Mouse (Mus musculus): Measurements from ENCODE around the gene Btk.
"Not testable (repeated sequence)": the region's sequence is repeated elsewhere in the genome, so short reads cannot be mapped to it uniquely, and the experiment has no call there.

Gene Btk

DNA sequence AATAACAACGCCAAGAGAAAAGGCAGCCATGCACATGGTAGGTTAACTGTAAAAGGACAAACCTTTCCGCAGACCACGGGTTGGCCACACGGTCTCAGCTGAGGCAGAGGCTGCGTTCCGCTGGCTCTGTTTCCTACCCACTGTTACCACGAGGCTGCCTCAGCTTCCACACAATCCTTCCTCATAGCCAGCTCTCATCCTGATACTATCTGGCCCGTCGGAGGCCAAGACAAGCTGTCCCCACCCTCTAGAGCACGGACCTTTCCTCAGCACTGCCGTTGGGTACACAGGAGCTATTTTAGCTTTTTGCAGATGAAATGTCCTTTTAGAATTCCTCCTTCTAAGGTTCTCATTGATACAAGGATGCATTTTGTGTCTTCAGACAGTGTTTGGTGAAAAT is 1.1 kb downstream of the Btk start:
- no peak for DNase-seq (ENCODE audit: low read depth, low spot score)

DNA sequence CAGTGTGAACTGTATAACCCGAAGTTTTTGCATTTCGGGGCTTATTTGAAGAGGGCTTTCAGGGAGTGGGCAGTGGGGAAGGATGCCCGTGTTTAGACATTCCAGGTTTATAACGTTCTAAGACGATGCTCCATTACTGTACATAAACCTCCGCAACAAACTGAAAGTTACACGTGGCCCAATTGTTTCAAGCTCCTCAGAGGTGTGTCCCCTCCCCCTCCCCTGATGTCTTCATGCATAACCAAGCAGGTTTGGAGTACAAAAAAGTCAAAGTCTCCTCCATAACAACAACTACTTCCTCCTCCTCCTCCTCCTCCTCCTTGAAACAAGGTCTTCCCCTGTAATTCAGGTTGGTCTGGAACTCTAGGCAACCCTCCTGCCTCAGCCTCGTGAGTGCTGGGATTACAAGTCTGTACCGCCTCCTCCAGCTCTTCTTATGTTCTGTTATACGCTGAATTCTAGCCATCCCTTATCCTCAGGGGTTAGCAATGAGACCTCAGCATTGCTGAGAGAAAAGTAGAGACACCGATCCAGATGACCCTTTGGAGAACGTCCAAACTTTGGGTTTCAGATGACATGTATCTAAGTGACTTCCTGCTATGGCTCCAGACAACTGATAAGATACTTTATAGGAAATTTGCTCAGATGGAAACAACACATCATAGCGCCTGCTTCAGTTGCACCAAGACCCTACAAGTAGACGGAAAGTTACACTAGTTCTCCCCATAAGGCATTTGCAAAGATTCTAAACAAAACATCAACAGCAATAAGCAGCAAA is 2.7 kb downstream of the Btk start:
- no peak for DNase-seq (ENCODE audit: low read depth, low spot score)

GRCm38 (mm10) chrX:134577896-134578295 is 5.5 kb downstream of the Btk start:
- no peak for DNase-seq (ENCODE audit: low read depth, low spot score)

GRCm38 (mm10) chrX:134566536-134567222 is 16.7 kb downstream of the Btk start:
- DNase-seq (ENCODE audit: low read depth, low spot score) = no peak

- no peak for DNase-seq (ENCODE audit: low read depth, low spot score)
Observed at GRCm38 (mm10) chrX:134564326-134564725, 19.0 kb downstream of the Btk start.

DNA sequence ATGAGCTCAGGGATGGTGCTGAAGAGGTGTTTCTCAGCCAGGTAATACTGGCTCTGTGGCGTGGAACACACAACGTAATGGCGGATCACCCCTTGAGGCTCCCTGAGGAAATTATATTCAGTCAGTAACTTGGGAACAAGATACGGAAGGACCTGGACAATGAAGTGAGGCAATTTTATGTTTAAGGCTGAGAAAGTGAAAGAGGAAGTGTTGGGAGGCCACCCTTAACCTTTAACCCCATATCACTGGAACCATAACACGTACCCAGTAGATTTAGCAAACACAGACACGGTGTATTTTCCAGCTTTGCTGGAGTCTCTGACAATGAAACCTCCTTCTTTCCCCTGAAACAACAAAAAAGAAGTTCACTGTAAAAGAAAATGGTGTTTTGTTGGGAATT is 28.9 kb downstream of the Btk start:
- no peak for DNase-seq (ENCODE audit: low read depth, low spot score)

- DNase-seq (ENCODE audit: low read depth, low spot score) = no peak
Observed at GRCm38 (mm10) chrX:134553326-134553725, 30.0 kb downstream of the Btk start.

DNA sequence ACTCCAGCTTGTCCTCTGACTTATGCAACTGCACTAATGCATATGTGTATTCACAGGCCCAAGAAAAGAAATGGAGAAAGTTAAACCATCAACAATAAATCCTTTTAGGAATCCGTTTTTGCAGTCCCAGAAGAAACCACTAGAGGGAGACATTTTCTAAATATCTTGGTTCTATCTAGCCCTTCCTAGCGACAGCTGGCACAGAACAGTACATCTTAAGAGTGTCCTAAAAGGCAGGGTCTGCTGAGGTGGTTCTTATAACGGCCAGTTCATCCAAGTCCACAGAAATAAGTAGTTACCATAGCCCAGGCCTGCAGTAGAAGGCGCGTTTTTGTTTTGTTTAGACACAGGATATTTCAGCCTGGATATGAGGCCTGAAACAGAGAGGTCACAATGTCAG is 32.5 kb downstream of the Btk start:
- DNase-seq (ENCODE audit: low read depth, low spot score) = peak; percentile 48

- no peak for DNase-seq (ENCODE audit: low read depth, low spot score)
Observed at GRCm38 (mm10) chrX:134547330-134547729, 36.0 kb downstream of the Btk start.

DNA sequence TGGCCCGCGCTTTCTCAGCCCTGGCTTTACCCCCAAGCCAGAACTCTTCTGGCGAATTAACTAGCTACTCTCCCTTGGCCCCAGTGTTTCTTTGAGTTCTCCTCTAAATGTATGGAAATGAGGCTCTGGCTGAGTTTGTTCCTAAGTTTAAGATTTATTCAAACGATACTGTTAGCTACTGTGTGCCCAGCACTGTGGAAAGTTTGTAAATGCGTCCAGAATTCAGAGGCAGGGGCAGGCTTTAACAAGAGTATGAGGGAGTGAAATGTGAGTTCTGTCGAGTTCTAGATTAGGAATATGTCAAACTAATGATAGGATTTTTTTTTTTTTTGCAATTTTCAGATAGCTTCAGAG is 41.4 kb downstream of the Btk start:
- no peak for DNase-seq (ENCODE audit: low read depth, low spot score)

DNA sequence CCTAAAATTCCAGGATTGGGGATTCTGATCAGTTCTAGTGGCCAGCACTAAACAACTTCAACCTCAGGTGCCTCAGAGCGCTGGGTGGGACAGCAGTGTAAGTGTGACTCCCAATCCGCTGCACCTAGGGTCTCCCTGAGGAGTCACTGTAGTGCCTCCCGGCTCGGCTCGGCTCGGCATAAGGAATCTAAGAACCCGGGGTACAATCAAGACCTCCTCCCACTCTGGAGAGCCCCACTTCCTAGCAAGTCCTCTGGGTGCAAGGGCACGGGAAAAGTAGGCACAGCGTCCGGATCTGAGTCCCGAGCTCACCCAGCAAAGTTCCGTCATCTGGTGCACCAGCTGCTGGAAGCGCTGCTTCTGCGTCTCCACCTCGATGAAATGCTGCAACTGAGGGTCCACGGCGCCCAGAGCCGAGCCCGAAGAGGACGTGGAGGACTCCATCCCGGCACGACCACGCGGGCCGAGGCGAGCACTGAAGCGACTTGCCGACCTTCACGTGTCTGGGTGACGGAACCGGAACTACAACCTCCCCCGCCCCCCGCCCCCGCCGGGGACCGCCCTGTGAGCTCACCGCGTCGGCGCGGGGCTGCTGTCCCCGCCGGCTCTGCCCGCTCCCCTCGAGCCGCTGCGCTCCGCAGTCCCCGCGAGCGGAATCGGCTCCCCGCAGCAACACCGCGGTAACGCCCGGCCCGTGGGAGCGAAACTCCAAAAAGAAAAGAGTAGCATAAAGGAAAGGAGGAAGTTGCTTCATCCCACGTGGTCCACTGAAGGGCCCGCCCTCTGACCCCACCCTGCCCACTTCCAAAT is 42.0 kb downstream of the Btk start, which contains the start of gene Timm8a1:
Gene Timm8a1 (minus strand): TSS at position 721 of the 810 bp plus-strand sequence.
- no peak for DNase-seq (ENCODE audit: low read depth, low spot score)

DNA sequence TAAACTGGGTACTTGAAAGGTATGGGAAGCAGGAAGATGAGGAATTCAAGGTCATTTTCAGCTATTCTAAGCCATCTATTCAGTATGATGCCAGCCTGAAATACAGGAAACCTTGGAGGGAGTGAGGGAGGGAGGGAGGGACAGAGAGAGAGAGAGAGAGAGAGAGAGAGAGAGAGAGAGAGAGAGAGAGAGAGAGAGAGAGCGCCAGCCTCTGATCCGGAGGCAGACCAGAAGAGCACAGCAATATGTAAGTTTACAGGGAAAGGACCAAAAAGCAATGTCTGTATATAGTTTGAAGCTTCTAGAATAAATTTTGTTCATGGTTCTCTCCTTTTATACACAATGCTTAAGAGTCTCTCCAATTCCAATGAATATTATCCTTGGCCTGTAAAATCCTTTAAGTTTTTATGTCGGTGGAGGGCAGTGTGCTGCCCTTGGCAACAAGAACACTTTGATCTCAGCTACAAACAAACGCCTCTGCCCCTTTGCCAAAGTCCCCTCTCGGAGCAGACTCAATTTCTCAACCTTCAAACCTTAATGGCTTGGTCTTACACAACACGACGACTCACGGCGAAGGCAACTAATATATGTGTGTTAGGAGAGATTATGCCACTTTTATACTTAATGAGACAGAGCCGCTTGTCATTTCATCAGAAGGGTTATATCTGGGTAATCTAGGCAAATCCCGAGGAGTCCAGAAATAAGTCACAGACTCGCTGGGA is 42.8 kb downstream of the Btk start:
- DNase-seq (ENCODE audit: low read depth, low spot score) = no peak

- not testable (repeated sequence) for DNase-seq (ENCODE audit: low read depth, low spot score)
Observed at GRCm38 (mm10) chrX:134539795-134540194, 43.6 kb downstream of the Btk start.

GRCm38 (mm10) chrX:134533346-134533745 is 50.0 kb downstream of the Btk start:
- no peak for DNase-seq (ENCODE audit: low read depth, low spot score)

DNA sequence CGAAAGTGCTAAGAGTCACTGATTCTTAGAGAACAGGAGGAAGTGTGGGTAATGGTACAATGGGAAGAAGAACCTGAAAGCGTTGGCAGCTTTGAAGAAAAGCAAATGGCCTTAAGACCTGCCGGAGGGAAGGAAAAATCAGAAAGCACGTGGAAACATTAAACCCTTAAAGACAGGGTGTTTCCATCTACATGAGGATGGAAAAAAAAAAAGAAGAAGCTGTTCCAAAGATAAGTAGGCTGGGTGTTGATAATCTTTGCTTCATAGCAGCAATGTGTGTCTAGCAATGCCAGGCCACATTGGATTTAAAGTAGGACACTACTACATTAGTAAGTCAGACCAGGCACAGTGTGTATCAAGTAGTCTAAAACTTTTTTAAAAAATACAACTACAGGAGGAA is 58.1 kb downstream of the Btk start:
- DNase-seq (ENCODE audit: low read depth, low spot score) = no peak

- no peak for DNase-seq (ENCODE audit: low read depth, low spot score)
Observed at GRCm38 (mm10) chrX:134523772-134524171, 59.6 kb downstream of the Btk start.

DNA sequence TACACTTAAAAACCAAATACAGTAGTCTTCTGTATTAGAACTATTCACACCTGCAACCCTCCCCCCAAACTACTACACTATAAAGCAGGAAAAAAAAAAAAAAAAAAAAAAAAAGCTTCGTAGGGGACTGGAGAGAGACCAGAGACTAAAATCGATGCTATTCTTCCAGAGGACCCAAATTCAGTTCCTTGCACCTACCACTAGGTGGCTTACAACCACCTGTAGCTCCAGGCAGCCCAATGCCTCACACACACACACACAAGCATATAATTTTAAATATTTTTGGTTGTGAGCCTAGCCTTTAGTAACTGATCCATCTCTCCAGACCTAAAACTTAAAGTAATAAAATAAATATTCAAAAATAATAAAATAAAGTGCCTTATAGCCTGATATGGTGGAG is 73.9 kb downstream of the Btk start:
- DNase-seq (ENCODE audit: low read depth, low spot score) = no peak

DNA sequence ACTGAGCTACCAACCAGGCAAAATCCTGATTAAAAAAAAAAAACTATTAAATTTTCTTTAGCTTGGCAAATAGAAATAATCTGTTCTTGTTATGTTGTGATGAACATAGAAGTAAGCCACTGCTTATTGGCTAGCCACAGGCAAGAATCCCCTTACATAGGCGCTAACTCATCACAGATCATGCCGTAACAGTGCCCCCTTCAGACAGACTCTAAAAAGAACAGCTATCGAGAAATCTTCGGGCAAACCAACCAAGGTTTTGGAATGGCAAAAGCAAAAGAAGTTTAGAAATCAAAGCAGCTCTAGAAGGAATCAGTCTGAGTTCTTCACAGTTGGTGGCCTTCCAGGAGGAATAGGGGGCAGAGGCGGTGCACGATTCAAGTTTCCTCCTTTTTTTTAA is 75.4 kb downstream of the Btk start:
- no peak for DNase-seq (ENCODE audit: low read depth, low spot score)

DNA sequence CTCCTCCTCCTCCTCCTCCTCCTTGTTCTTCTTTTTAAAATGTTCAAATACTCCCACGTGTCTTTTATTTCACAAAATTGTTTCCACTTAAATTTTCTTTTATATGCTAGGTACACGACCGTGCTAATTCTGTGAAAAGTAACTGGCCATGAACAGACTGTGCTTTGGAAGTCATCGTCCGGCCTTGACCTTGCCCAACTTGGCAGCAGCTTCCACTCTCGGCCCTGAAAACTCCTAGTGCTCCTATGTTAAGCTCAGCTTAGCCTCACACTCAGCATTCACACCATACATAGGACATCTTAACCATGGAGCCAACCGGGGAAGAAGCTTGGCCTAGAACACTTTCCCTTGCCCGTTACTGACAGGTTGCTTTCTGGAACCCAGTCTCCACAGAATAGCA is 82.7 kb downstream of the Btk start:
- no peak for DNase-seq (ENCODE audit: low read depth, low spot score)

All from retina, postnatal 7 days (tissue).